ENCODE assay signal across 8 mouse cellular contexts in genomic region chr9:78358053-78358452, GRCm38 (mm10). TPM values are rescaled to one million over a fixed set of nuclear protein-coding genes. Genes with fewer than 3 reads are reported as not detected.
DNase-seq lines count a peak whose midpoint lies in the region; ATAC-seq lines count a peak whose summit lies in the region.

No protein-coding gene starts in this region.

- 0 out of 2 replicates have a peak, but pooled peaks have one; percentile 30 for ATAC-seq in limb, embryonic 15.5 days (ENCODE audit: insufficient number of reproducible peaks, low FRiP score, low TSS enrichment, low read depth)
- ATAC-seq in neural tube, embryonic 11.5 days (ENCODE audit: insufficient read depth, low FRiP score, low TSS enrichment), result no peak

- peak; percentile 48 for DNase-seq in ovary, postnatal 14 days (ENCODE audit: low spot score)
- DNase-seq in ovary, adult 18-20 months (ENCODE audit: low spot score), result no peak
- peak; percentile 67 to 85 for DNase-seq in cerebellum, postnatal 14 days
- peak; percentile 35 to 51 for DNase-seq in frontal cortex, postnatal 36 days (ENCODE audit: low spot score in 2 of 2)
- peak; percentile 51 for DNase-seq in kidney, adult 11 months
- DNase-seq in neural tube, embryonic 11.5 days (ENCODE audit: low spot score), result peak; percentile 65
- DNase-seq in testis, postnatal 10 days (ENCODE audit: low spot score), result peak; percentile 86

- H3K27ac ChIP-seq in limb, embryonic 15.5 days, result no peak overlapping the region
- H3K27ac ChIP-seq in neural tube, embryonic 11.5 days (ENCODE audit: low read depth, low read length), result no peak overlapping the region

- no peaks in the 10 kb centered on the region for H3K4me1 ChIP-seq in limb, embryonic 15.5 days
- H3K4me1 ChIP-seq in neural tube, embryonic 11.5 days (ENCODE audit: control insufficient read depth, insufficient read depth, low read length), result no peaks in the 10 kb centered on the region

- no peaks in the 10 kb centered on the region for H3K9me3 ChIP-seq in limb, embryonic 15.5 days
- H3K9me3 ChIP-seq in neural tube, embryonic 11.5 days (ENCODE audit: control insufficient read depth, low read length), result no peaks in the 10 kb centered on the region

- WGBS in limb, embryonic 15.5 days, result 11% methylated on average over 9 of the region's 9 CpGs
- WGBS in neural tube, embryonic 11.5 days, result 17% methylated on average over 9 of the region's 9 CpGs

- no peak overlapping the region for H3K4me2 ChIP-seq in limb, embryonic 15.5 days
- H3K4me2 ChIP-seq in neural tube, embryonic 11.5 days (ENCODE audit: low read depth), result no peak overlapping the region

- no peak overlapping the region for H3K4me3 ChIP-seq in limb, embryonic 15.5 days
- no peak overlapping the region for H3K4me3 ChIP-seq in neural tube, embryonic 11.5 days (ENCODE audit: low read depth, low read length)

- no peaks in the 10 kb centered on the region for H3K27me3 ChIP-seq in limb, embryonic 15.5 days
- H3K27me3 ChIP-seq in neural tube, embryonic 11.5 days (ENCODE audit: control insufficient read depth, insufficient read depth, low read length), result no peaks in the 10 kb centered on the region

- H3K36me3 ChIP-seq in limb, embryonic 15.5 days, result no peaks in the 10 kb centered on the region
- no peaks in the 10 kb centered on the region for H3K36me3 ChIP-seq in neural tube, embryonic 11.5 days (ENCODE audit: control insufficient read depth, insufficient read depth, low read length)

- no peak overlapping the region for H3K9ac ChIP-seq in limb, embryonic 15.5 days
- H3K9ac ChIP-seq in neural tube, embryonic 11.5 days (ENCODE audit: low read length), result no peak overlapping the region

RNA-seq across cellular contexts. Expression of gene Gsta2, which starts 2.5 kb away (rescaled TPM):
- polyA plus RNA-seq in limb, embryonic 15.5 days (2015; fragmentation: Nextera tagmentation; extraction: Ambion mirVana), result 15.4 and 16.8 TPM in 2 replicates
- not detected in 2 replicates for polyA plus RNA-seq in neural tube, embryonic 11.5 days (2014; fragmentation: Nextera tagmentation; extraction: Ambion mirVana)

RNA-seq across cellular contexts. Expression of gene Dppa5a, which starts 9.9 kb away (rescaled TPM):
- polyA plus RNA-seq in limb, embryonic 15.5 days (2015; fragmentation: Nextera tagmentation; extraction: Ambion mirVana), result 0.42 TPM in 1 of 2 replicates, not detected in the other
- polyA plus RNA-seq in neural tube, embryonic 11.5 days (2014; fragmentation: Nextera tagmentation; extraction: Ambion mirVana), result 0.41 and 0.72 TPM in 2 replicates

RNA-seq across cellular contexts. Expression of gene Ooep, which starts 20.5 kb away (rescaled TPM):
- 2.9 and 3.4 TPM in 2 replicates for polyA plus RNA-seq in limb, embryonic 15.5 days (2015; fragmentation: Nextera tagmentation; extraction: Ambion mirVana)
- polyA plus RNA-seq in neural tube, embryonic 11.5 days (2014; fragmentation: Nextera tagmentation; extraction: Ambion mirVana), result 1.3 and 1.7 TPM in 2 replicates

RNA-seq across cellular contexts. Expression of gene Omt2b, which starts 30.7 kb away (rescaled TPM):
- not detected in 2 replicates for polyA plus RNA-seq in limb, embryonic 15.5 days (2015; fragmentation: Nextera tagmentation; extraction: Ambion mirVana)
- not detected in 2 replicates for polyA plus RNA-seq in neural tube, embryonic 11.5 days (2014; fragmentation: Nextera tagmentation; extraction: Ambion mirVana)

RNA-seq across cellular contexts. Expression of gene Ddx43, which starts 37.5 kb away (rescaled TPM):
- polyA plus RNA-seq in limb, embryonic 15.5 days (2015; fragmentation: Nextera tagmentation; extraction: Ambion mirVana), result 0.15 and 0.27 TPM in 2 replicates
- polyA plus RNA-seq in neural tube, embryonic 11.5 days (2014; fragmentation: Nextera tagmentation; extraction: Ambion mirVana), result 0.28 and 0.50 TPM in 2 replicates

Comparison
In these comparisons a context has a peak if more than half of its experiments do, and no peak if none do; other contexts are left out.
1. RNA of gene Gsta2, which starts 2.5 kb away (polyA plus RNA-seq): 15.4 to 16.8 TPM in limb, embryonic 15.5 days; not detected in neural tube, embryonic 11.5 days; every median in the first group is over 10 times any median in the second.